Mouse (Mus musculus): ENCODE measurements around the gene Tbc1d10a. TPM values are rescaled to one million over a fixed set of nuclear protein-coding genes. Genes with fewer than 3 reads are reported as not detected.

The Tbc1d10a gene
- total RNA-seq, 2 experiments from 2014 or later, result 3.8 to 4.3 TPM

GRCm38 (mm10) chr11:4216248-4217000 is 29.8 kb downstream of the Tbc1d10a start:
- peak; percentile 68 for DNase-seq

DNA sequence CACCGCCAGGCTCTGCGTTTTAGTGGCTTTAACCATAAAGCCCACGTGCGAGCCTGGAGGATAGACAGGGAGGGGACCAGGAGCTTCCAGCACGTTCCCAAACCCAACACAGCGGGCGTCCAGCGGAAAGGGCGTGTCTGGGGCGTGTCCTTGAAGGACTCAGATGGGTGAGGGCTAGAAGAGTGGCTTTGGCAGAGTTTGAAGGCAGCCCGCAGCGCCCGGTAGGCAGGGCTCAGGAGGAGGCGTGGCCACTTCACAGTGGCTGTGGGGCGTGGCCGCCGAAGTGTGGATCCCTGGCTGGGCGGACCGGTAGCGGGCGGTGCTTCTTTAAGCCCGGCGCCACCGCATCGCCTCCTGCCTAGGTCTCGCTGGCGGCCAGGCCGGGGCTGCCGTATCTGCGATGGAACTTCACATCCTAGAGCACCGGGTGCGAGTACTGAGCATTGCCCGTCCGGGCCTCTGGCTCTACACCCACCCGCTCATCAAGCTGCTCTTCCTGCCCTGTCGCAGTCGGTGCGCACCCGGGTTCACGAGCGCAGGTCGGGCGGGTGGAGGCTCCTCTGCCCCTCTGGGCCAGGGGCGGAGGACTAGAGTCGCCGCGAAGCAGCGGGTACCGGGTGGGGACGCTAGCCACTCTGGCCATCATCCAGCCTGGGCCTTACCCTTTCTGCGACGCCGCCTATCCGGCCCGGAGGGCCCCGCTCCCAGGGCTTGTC is 31.5 kb downstream of the Tbc1d10a start, which contains the start of gene Castor1:
Gene Castor1 (plus strand): TSS at position 312 of the 716 bp plus-strand sequence.
- DNase-seq, result peak; percentile 92

DNA sequence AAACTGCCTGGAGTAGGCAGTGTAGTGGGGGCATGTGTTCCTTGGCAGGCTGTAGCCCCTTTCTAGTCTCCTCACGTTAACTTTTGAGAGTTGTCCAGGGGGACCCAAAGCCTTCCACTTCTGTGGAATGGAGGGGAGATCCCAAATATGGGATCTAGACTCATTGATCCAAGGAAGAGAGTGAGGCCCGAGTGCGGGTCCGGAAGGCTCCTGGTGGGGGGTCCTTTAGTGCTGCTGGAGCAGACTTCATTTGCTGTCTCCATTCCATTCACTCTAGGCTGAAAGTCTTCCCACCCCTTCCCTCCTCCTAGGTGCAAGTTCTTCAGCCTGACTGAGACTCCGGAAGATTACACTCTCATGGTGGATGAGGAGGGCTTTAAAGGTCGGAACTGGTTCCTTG is 32.0 kb downstream of the Tbc1d10a start:
- no peak for DNase-seq

- peak; percentile 81 for DNase-seq
Observed at GRCm38 (mm10) chr11:4219317-4219751, 32.7 kb downstream of the Tbc1d10a start.

- DNase-seq, result no peak
Observed at GRCm38 (mm10) chr11:4219908-4220307, 33.3 kb downstream of the Tbc1d10a start.

DNA sequence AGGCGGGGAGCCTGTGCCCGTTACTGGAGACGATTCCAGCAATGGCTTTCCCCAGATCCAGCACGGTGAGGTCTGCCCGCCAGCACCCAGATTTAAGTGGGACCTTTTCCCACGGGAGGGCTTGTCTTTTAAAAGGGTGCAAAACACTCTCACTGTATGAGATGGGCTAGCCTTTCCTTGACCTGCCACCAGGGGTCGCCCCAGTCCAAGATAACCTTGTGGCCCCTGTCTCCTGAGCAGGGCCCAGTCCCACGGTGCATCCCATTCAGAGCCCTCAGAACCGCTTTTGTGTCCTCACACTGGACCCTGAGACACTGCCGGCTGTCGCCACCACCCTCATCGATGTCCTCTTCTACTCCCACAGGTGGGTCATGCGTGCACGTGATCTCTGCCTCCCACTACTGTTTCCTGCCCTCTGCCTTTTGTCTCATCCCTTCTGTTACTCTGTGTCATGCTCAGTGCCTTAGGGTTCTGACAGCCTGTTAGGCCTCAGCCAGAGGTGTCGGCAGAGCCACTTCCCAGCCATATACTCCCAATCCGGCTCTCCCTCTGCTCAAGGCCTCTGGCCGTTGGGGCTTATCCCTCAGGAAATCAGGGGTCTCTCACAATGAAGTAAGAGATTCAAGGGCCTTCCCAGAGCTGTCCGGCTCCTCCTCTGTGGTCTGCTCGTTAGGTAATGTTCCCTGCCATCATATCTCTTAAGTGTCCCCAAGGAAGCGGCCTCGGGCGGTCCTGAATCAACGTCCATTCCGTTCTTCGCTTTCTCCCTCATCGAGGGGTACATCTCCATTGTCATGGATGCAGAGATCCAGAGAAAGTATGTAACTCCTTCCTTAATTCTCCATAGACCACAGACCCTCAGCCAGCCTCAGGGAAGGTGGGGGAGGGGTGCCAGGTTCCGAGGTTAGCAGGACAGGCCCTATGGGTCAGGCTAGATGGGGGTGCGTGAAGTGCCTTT is 34.1 kb downstream of the Tbc1d10a start:
- peak; percentile 66 for DNase-seq

GRCm38 (mm10) chr11:4222046-4222950 is 35.7 kb downstream of the Tbc1d10a start:
- no peak for DNase-seq

DNA sequence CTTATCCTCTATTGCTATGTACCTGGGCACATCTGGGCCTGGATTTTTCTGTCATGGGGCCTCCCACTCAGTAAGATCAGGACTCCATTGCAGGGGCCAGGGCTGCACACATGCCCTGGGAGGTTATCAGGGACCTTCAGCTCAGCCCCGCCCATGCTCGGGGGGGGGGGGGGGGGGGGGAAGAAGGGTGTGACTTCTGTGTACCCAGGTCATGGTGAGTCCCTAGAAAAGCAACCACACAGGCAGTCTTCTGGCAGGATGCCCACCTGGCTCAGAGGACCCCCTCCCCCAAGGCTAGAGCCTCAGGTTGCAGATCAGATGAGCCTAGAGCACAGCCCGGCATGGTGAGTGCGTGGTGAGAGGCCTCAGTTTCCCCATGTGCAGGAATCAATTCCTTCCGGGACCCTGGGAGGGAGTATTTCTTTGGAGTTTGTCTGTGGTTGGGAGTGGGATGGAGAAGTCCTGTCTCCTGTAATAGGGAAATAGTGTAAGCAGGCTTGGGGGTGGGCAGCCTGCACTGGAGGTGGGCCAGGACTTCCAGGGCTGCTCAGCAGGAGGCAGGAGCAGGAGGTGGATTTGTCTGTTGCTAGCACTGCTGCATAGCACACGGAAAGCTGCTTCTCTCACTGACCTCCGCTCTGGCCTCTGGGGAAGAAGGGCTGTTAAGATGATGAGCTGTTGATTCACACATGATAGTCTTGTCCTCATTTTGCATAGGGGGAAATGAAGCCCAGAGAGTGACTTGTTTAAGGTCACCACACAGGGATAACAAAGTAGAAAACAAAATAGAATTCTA is 37.0 kb downstream of the Tbc1d10a start:
- DNase-seq, result no peak

DNA sequence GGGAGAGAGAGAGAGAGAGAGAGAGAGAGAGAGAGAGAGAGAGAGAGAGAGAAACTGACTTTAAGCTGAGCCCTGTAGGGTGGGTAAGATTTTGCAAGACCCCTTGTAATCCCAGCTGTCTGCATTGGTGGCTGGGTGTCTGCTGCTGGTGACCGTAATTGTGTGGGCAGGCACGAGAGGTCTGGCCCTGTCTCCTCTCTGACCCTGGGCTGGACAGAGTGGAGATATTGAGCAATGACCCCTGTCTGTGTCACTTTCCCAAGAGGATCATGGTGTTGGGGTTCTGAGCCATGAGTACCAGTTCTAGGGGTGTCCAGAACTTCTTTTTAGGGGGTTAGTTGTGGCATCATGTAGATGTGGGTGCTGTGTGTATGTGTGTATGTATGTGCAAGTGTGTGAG is 37.6 kb downstream of the Tbc1d10a start:
- no peak for DNase-seq

DNA sequence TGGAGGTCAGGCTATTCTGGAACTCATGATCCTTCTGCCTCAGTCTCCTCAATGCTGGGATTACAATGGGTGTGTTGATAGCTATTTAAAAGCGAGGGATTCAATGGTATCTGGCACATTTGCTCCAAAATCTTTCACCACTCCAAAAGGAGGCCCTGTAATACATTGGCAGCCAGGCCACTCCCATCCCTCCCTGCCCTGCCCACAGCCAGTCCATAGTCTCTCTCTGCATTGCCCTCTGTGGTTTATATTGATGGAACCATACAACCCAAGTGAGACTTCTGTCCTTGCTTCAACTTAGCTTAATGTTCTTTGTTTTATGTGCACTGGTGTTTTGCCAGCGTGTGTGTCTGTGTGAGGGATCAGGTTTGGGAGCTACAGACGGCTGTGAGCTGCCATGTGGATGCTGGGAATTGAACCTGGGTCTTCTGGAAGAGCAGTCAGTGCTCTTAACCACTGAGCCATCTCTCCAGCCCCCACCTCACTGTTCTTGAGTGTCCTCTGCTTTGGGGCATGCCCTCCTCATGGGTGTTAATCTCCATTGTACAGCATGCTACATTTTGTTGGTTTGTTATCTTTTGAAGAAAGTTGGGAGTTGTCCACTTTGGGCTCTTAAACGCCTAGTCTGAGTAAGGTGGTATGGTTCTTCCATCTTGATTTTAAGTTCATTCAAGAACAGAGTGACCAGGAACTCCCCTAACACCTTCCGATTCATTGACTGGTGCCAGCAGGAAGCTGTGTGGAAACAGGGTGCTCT is 40.2 kb downstream of the Tbc1d10a start:
- no peak for DNase-seq

DNA sequence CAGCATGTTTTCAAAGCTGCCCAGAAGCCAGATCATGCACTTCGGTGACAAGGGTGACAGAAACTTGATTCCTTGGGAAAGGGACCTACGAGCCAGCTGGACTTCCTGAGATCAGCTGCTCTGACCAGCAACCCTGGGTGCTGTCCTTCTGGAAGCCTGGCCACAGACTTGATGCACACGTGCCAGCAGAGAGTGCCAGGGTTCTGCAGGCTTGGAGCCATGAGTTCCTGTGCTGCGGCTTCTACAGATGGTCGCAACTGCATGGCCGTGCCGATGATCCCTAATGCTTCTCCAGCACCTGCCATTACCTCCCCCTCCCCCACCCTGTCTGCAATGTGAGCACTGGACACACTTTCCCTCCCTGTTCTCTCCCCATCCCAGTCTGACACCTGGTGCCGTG is 41.9 kb downstream of the Tbc1d10a start:
- DNase-seq, result peak; percentile 73

- no peak for DNase-seq
Observed at GRCm38 (mm10) chr11:4229841-4230240, 43.3 kb downstream of the Tbc1d10a start.

GRCm38 (mm10) chr11:4231435-4231834 is 44.8 kb downstream of the Tbc1d10a start:
- DNase-seq, result no peak

DNA sequence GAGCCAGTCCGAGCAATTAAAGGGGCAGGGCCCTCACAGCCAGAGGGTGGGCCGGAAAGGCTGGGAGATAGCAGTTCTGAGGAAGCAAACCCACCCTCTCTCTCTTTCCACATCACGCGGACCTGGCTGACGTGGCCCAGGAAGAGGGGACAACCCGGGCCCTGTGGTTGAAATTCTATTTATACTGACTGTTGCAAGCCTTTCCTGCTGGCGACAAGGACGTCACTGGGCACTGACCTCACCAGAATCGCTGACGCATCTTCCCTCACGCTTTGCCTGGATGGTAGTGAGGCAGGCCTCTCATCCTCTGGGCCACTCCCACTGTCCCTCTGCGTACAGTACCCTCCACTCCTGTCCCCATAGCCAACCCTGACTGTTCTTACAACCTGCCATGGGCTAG is 46.1 kb downstream of the Tbc1d10a start:
- DNase-seq, result no peak

DNA sequence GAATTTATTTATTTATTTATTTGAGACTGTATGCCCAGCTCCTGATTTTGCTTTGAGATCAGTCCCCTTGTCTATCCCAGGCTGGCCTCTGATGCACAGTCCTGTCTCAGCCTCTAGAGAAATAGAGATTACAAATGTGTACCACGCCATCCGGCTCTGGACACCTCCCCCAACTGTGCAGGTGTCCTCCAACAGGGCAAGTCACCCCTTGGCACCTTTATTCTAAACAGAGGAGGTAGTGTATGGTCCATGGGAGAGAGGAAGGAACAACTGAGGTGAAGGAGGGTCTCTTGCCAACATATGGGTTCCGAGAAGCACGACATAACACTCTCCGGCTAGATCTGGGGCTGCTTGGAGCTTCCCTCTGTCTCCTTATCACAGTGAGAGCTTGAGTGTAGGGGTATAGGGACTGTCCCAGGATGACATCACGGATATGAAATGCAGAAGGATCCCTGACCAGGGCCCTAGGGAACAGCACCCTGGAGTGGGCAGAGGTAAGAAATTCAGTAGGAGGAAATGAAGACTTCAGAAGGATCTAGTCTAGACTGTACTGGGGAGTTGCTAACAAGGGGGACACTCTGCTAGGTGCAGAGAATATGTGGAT is 48.6 kb downstream of the Tbc1d10a start:
- DNase-seq, result no peak

DNA sequence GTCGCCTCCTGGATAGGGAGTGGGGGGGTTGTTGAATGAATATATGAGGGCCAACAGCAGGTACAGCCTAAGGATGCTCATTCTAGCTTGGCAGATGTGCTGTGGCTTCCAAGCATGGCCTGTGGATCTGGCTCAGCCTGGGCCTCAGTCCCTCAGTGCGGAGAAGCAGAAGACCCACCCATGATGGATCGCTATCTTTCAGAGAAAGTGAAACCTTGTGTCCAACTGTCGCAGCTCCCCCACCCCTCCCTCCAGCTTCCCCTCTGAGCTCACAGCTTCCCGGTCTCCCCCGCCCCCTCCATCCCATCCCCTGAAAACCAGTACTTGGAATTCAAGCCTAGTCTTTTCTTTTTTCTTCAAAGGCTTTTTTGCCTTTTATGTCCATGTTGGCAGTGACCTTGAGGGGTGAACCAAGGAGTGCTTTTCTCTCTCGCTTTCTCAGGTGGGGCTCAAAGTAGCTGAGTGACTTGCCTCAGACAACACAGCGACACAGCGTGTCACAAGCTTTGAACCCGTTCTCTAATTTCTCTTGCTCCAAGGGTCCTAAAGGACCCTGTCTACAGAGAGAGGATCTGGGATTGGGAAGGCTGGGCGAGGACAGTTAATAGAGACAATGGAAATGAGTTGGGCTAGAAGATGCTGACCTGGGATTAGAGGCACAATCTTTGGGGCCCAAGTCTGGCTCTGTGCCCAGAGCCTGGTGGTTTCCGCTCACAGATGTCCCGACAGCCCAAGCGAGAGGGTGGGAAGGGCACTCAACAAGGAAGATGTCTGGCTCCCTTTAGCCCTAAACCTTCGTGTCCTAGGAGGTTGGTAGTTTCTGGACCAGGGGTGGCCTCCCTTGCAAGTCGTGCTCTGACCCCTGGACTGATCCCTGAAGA is 49.3 kb downstream of the Tbc1d10a start, which contains the start of gene Osm:
Gene Osm (plus strand): TSS at position 756 of the 881 bp plus-strand sequence.
- no peak for DNase-seq

- DNase-seq, result no peak
Observed at GRCm38 (mm10) chr11:4236546-4237067, 50.0 kb downstream of the Tbc1d10a start.

All from gastrocnemius, postnatal 25 days (tissue).